Mouse (Mus musculus): ENCODE data around the gene Por.

DNA sequence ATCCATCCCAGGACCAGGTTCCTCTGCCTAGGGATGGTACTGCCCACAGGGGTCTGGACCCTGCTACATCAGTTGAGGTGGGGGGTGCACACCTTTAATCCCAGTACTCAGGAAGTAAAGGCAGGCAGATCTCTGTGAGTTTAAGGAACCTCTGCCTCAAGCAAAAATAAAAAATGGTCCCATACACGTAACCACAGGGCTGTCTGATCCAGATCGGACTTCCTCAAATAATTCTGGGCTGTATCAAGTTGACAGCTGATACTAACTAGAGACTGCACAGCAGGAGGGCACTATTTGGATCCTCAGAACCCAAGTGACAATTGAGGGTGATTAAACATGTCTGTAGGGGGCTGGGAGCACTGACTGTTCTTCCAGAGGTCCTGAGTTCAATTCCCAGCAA lies 7.4 kb downstream of the Por start:
- TF ChIP-seq CTCF (conservative IDR thresholded peaks at IDR 0.05; ENCODE audit: insufficient read depth, insufficient read length, low read depth, low read length) (no peak), POLR2A (IDR thresholded peaks at IDR 0.05; ENCODE audit: low read depth, low read length) (no peak)

All from kidney, adult 2 months (tissue).